Mouse (Mus musculus): ENCODE results near the gene Serpinb6a. TPM values are rescaled to one million over a fixed set of nuclear protein-coding genes. Genes with fewer than 3 reads are reported as not detected.

Serpinb6a gene
- total and polyA plus RNA-seq, 2 experiments from 2014 or later, result 45.1 to 52.1 TPM

DNA sequence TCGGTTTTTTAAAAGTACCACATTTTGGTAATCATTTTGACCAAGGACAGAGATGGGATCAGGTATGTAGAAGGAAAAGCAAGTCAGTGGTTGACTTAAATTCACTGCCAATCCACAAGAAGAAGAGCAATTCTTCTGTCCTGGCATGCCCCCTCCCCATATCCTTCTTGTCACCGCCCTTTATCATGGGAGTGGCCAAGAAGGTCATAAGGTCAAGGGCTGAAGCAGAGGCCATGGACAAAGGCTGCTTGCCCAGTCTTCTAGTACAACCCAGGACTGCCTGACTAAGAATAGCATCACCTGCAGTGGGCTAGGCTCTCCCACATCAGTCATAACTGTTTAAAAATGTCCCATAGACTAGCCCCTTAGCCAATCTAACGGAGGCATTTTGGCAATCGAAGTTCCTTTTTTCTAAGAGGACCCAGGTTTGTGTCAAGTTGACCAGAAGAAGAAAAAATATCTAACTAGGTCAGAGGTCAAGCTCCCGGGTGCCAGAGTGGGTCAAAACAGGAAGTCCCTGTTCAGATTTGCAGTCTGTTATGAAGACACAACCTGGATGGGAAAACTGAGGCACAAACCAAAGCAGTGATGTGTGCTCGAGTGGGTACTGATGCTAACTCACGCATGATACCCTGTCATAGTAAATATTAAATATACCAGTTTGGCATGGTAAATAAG lies 41.3 kb upstream of the Serpinb6a start:
- H3K27me3 ChIP-seq (ENCODE audit: insufficient read depth, low read length), result no peaks in the 10 kb centered on the region
- no peak overlapping the region for H3K4me2 ChIP-seq (ENCODE audit: low read depth, low read length)
- no peak overlapping the region for H3K9ac ChIP-seq (replicated peaks; ENCODE audit: low read length)
- WGBS, result 80% methylated on average over 7 of the region's 7 CpGs
- H3K4me3 ChIP-seq (ENCODE audit: low read length), result no peak overlapping the region
- H3K36me3 ChIP-seq (ENCODE audit: insufficient read depth, low read length), result 0 out of 2 replicates have a peak, but pooled peaks cover 5% of the 10 kb centered on the region
- peaks cover 2% of the 10 kb centered on the region; the same call in 1 of the 2 replicates for H3K4me1 ChIP-seq (ENCODE audit: insufficient read depth, low read length)
- no peak for ATAC-seq
- DNase-seq (ENCODE audit: low spot score), result no peak
- TF ChIP-seq CTCF (IDR thresholded peaks at IDR 0.05; ENCODE audit: low read depth), result no peak
- no peaks in the 10 kb centered on the region for H3K9me3 ChIP-seq (ENCODE audit: low read length)
- no peak overlapping the region for H3K27ac ChIP-seq

DNA sequence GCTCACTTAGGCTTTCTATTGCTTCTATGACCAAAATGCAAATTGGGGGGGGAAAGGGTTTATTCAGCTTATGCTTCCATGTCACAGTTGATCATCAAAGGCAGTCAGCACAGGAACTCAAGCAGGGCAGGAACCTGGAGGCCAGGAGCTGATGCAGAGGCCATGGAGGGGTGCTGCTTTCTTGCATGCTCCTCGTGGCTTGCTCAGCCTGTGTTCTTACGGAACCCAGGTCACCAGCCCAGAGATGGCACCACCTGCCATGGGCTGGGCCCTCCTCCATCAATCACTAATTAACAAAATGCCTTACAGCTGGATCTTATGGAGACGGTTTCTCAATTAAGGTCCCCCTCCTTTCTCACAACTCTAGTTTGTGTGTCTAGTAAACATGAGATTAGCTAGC lies 37.5 kb upstream of the Serpinb6a start:
- DNase-seq (ENCODE audit: low spot score) (no peak), ATAC-seq (no peak)
- no peak overlapping the region for H3K4me2 ChIP-seq (ENCODE audit: low read depth, low read length)
- no peak for TF ChIP-seq CTCF (IDR thresholded peaks at IDR 0.05; ENCODE audit: low read depth)
- 96% methylated on average over 3 of the region's 3 CpGs for WGBS
- no peaks in the 10 kb centered on the region for H3K36me3 ChIP-seq (ENCODE audit: insufficient read depth, low read length)
- no peaks in the 10 kb centered on the region for H3K27me3 ChIP-seq (ENCODE audit: insufficient read depth, low read length)
- H3K9ac ChIP-seq (replicated peaks; ENCODE audit: low read length), result no peak overlapping the region
- H3K4me1 ChIP-seq (ENCODE audit: insufficient read depth, low read length), result peaks cover 9% of the 10 kb centered on the region
- no peak overlapping the region for H3K27ac ChIP-seq
- H3K4me3 ChIP-seq (ENCODE audit: low read length), result no peak overlapping the region
- H3K9me3 ChIP-seq (ENCODE audit: low read length), result no peaks in the 10 kb centered on the region

DNA sequence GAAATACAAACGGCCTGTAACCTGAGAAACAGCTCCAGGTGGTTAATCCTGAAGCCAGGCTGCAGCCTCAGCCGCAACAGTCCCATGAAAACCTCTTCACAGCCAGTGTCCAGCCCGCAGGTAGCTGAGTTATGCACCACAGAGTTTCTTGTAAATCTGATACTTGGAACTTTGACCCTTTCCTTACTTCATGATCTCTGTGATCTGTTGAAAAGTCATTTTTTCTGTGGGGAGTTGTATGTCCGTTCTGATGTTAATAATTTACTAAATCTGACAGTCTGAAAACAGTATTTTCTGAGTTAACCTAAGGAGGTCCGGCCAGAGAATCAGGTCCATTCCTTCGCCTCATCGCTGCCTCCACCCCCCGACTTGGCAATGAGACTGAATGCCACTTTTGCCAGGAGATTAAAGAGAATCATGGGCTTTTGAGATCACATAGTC lies 36.3 kb upstream of the Serpinb6a start:
- peak overlapping the region; percentile 18 for H3K4me3 ChIP-seq (ENCODE audit: low read length)
- H3K36me3 ChIP-seq (ENCODE audit: insufficient read depth, low read length), result no peaks in the 10 kb centered on the region
- H3K27ac ChIP-seq, result no peak overlapping the region
- ATAC-seq (no peak), DNase-seq (ENCODE audit: low spot score) (no peak)
- TF ChIP-seq CTCF (IDR thresholded peaks at IDR 0.05; ENCODE audit: low read depth), result no peak
- H3K9me3 ChIP-seq (ENCODE audit: low read length), result no peaks in the 10 kb centered on the region
- peak overlapping the region; percentile 86; the same call in 1 of the 2 replicates for H3K9ac ChIP-seq (replicated peaks; ENCODE audit: low read length)
- H3K27me3 ChIP-seq (ENCODE audit: insufficient read depth, low read length), result no peaks in the 10 kb centered on the region
- 47% methylated on average over 8 of the region's 8 CpGs for WGBS
- H3K4me1 ChIP-seq (ENCODE audit: insufficient read depth, low read length), result peaks cover 9% of the 10 kb centered on the region
- peak overlapping the region; percentile 89 for H3K4me2 ChIP-seq (ENCODE audit: low read depth, low read length)

DNA sequence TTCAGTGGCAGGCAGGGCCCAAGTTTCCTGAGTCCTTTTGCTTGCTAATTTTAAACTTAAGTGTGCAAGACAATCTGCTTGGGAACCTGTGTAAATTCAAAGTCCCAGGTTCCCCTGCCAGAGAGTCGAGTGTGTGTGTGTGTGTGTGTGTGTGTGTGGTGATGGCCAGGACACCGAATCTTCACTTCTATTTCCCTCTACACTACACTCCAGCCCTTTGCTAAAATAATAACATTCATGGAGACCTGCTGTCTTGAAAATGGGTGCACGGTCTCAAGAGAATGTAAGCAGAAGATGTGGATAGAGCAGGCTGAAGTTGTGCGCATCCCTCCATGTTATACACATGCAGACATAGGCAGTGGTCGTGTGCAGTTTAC lies 35.5 kb upstream of the Serpinb6a start:
- 0 out of 2 replicates have a peak, but pooled peaks have one; percentile 6 for ATAC-seq
- TF ChIP-seq CTCF (IDR thresholded peaks at IDR 0.05; ENCODE audit: low read depth), result no peak
- no peaks in the 10 kb centered on the region for H3K9me3 ChIP-seq (ENCODE audit: low read length)
- H3K4me3 ChIP-seq (ENCODE audit: low read length), result peak overlapping the region; percentile 70
- no peaks in the 10 kb centered on the region for H3K27me3 ChIP-seq (ENCODE audit: insufficient read depth, low read length)
- H3K36me3 ChIP-seq (ENCODE audit: insufficient read depth, low read length), result peaks cover 5% of the 10 kb centered on the region
- peak overlapping the region; percentile 90 for H3K27ac ChIP-seq
- DNase-seq (ENCODE audit: low spot score), result no peak
- H3K9ac ChIP-seq (replicated peaks; ENCODE audit: low read length), result peak overlapping the region; percentile 86
- peaks cover 9% of the 10 kb centered on the region for H3K4me1 ChIP-seq (ENCODE audit: insufficient read depth, low read length)
- H3K4me2 ChIP-seq (ENCODE audit: low read depth, low read length), result peak overlapping the region; percentile 89
- 33% methylated on average over 5 of the region's 5 CpGs for WGBS

DNA sequence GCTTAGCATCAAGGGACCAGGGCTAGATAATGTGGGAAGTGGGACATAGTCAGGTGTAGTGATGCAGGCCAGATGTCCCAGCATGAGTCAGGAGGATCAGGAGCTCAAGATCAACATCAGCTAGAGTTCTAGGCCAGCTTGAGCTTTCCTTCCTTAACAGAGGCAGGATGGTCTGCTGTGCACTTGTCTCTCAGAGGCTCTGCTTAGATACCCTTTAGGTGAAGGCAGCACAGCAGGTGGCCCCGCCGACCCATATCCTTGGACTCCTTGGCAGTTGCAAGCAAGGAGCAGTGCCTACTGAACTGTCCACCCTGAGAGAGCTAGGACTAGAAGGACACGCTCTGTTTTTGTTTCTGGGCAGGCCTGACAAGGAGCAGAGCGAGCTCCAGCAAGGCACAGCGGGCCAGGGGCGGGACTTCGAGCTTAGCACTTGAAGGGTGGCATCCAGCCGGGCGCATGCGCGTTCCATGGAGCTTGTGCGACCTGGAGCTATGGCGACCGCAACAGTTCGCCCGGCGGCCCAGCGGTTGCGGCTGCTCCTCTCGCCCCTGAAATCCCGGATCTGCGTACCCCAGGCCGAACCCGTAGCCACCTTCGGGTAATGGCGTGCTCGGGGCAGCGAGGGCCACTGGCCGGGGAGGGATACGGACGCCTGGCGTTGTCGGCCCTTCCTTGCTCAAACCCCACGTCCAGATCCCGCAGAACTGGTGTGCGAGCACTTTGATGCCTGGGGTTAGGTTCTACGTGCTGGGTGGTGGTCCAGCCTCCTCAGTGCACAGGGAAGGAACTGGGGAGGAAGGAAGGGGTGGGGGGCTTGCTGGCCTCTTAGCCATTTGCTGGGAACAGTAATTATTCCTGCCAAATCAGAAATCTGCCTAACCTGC lies 34.8 kb upstream of the Serpinb6a start, which contains the start of gene Bphl:
Gene Bphl (plus strand): TSS at position 426 of the 884 bp plus-strand sequence.
- TF ChIP-seq CTCF (IDR thresholded peaks at IDR 0.05; ENCODE audit: low read depth), result no peak
- Histone ChIP-seq H3K4me3 (ENCODE audit: low read length) (peak within 1 kb of the TSS; percentile 70), H3K9ac (replicated peaks; ENCODE audit: low read length) (peak within 1 kb of the TSS; percentile 86), H3K27ac (peak within 1 kb of the TSS; percentile 90), H3K36me3 (ENCODE audit: insufficient read depth, low read length) (peaks cover 11% of the 10 kb centered on the region), H3K27me3 (ENCODE audit: insufficient read depth, low read length) (no peaks in the 10 kb centered on the region), H3K4me1 (ENCODE audit: insufficient read depth, low read length) (peaks cover 9% of the 10 kb centered on the region), H3K4me2 (ENCODE audit: low read depth, low read length) (peak within 1 kb of the TSS; percentile 89), H3K9me3 (ENCODE audit: low read length) (no peaks in the 10 kb centered on the region)
- under 1% methylated on average over 37 of the region's 37 CpGs for WGBS
- peak; percentile 97 for DNase-seq (ENCODE audit: low spot score)
- peak; percentile 96 for ATAC-seq

DNA sequence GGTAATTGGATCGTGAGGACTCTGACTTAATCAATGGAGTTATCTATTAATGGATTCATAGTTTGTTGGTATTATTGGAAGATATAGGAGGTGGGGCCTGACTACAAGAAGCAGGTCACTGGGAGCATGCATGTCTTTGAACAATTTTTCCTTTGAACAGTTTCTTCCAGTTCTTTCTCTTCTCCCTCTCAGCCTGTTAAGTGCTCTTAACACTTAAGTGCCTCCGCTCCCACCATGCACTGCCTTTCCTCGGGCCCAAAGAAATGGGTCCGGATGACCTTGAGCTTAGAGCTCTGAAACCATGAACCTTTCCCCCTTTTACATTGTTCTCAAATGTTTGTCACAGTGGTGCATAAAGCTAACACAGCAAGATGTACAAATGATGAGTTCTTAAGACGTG lies 34.1 kb upstream of the Serpinb6a start:
- Histone ChIP-seq H3K4me3 (ENCODE audit: low read length) (no peak overlapping the region), H3K4me2 (ENCODE audit: low read depth, low read length) (no peak overlapping the region), H3K27me3 (ENCODE audit: insufficient read depth, low read length) (no peaks in the 10 kb centered on the region), H3K36me3 (ENCODE audit: insufficient read depth, low read length) (peaks cover 13% of the 10 kb centered on the region), H3K9ac (replicated peaks; ENCODE audit: low read length) (peak overlapping the region; percentile 86; the same call in 1 of the 2 replicates), H3K9me3 (ENCODE audit: low read length) (no peaks in the 10 kb centered on the region), H3K4me1 (ENCODE audit: insufficient read depth, low read length) (peaks cover 9% of the 10 kb centered on the region), H3K27ac (peak overlapping the region; percentile 90)
- no peak for DNase-seq (ENCODE audit: low spot score)
- WGBS, result 79% methylated on average over 5 of the region's 5 CpGs
- no peak for TF ChIP-seq CTCF (IDR thresholded peaks at IDR 0.05; ENCODE audit: low read depth)
- ATAC-seq, result no peak
